Mouse (Mus musculus) hindbrain, embryonic 10.5 days (tissue): ENCODE data around the gene Hbq1b. TPM values are rescaled to one million over a fixed set of nuclear protein-coding genes. Genes with fewer than 3 reads are reported as not detected.

Experiments used
- DNase-seq: peaks from one replicate; pipeline ENCODE4 v3.0.0-alpha.2; 2017; ENCODE audit warnings: low spot score
- H3K27ac ChIP-seq: fragments of 300-500 bp; sonication (generic); 2 replicates; pipeline ENCODE4 v1.5.1; 2016; ENCODE audit warnings: mild to moderate bottlenecking, moderate library complexity
- H3K27me3 ChIP-seq: fragments of 300-500 bp; sonication (generic); 2 replicates; pipeline ENCODE4 v1.6.1; 2016; ENCODE audit warnings: mild to moderate bottlenecking; ENCODE audit not compliant: poor library complexity, insufficient read depth, severe bottlenecking
- H3K36me3 ChIP-seq: fragments of 300-500 bp; sonication (generic); 2 replicates; pipeline ENCODE4 v1.6.1; 2016; ENCODE audit warnings: mild to moderate bottlenecking, moderate library complexity
- H3K4me1 ChIP-seq: fragments of 300-500 bp; sonication (generic); replicated peaks from 2 replicates; pipeline ENCODE4 v1.6.1; 2016; ENCODE audit warnings: mild to moderate bottlenecking
- H3K4me3 ChIP-seq: fragments of 300-500 bp; sonication (generic); 2 replicates; pipeline ENCODE4 v1.5.1; 2016; ENCODE audit warnings: mild to moderate bottlenecking, moderate library complexity
- H3K9me3 ChIP-seq: fragments of 300-500 bp; sonication (generic); 2 replicates; pipeline ENCODE4 v1.6.1; 2016; ENCODE audit warnings: mild to moderate bottlenecking, moderate library complexity
- WGBS: fragments of 180-500 bp; shearing (Covaris S2); methylation state at CpG from one replicate; pipeline ENCODE4 v1.1.7; 2016; 5-methylcytosine and 5-hydroxymethylcytosine counted together
- polyA plus RNA-seq: library from polyadenylated mRNA; unstranded; fragments of >200 nt; fragmentation: Nextera tagmentation; extraction: Ambion mirVana; gene quantifications from 2 replicates; pipeline ENCODE4 v1.2.1, GENCODE M21; 2016

Gene Hbq1b
- polyA plus RNA-seq, 1 experiment from 2014 or later: 6.4 TPM

GRCm38 (mm10) chr11:32250880-32251763 is 35.6 kb upstream of the Hbq1b start:
- Histone ChIP-seq H3K4me1 (no peaks in the 10 kb centered on the region), H3K4me3 (no peak overlapping the region), H3K27ac (0 out of 2 replicates have a peak overlapping the region, but pooled peaks have one; percentile 30), H3K9me3 (no peaks in the 10 kb centered on the region), H3K36me3 (peaks cover 96% of the 10 kb centered on the region), H3K27me3 (no peaks in the 10 kb centered on the region)
- WGBS: 93% methylated on average over 8 of the region's 8 CpGs
- DNase-seq: no peak

GRCm38 (mm10) chr11:32253121-32253520 is 33.6 kb upstream of the Hbq1b start:
- Histone ChIP-seq H3K9me3 (no peaks in the 10 kb centered on the region), H3K27me3 (no peaks in the 10 kb centered on the region), H3K27ac (no peak overlapping the region), H3K36me3 (peaks cover 81% of the 10 kb centered on the region), H3K4me1 (no peaks in the 10 kb centered on the region), H3K4me3 (no peak overlapping the region)
- DNase-seq: no peak
- WGBS: 91% methylated on average over 1 of the region's 1 CpGs

GRCm38 (mm10) chr11:32256146-32256545 is 30.6 kb upstream of the Hbq1b start:
- Histone ChIP-seq H3K4me1 (no peaks in the 10 kb centered on the region), H3K4me3 (no peak overlapping the region), H3K27ac (no peak overlapping the region; the same call in 1 of the 2 replicates), H3K36me3 (peaks cover 67% of the 10 kb centered on the region), H3K27me3 (no peaks in the 10 kb centered on the region), H3K9me3 (no peaks in the 10 kb centered on the region)
- DNase-seq: no peak
- WGBS: 93% methylated on average over 1 of the region's 1 CpGs

- peaks cover 65% of the 10 kb centered on the region for H3K36me3 ChIP-seq
- H3K27me3 ChIP-seq: no peaks in the 10 kb centered on the region
- H3K4me1 ChIP-seq: no peaks in the 10 kb centered on the region
- WGBS: 94% methylated on average over 3 of the region's 3 CpGs
- no peak for DNase-seq
- no peaks in the 10 kb centered on the region for H3K9me3 ChIP-seq
- H3K4me3 ChIP-seq: no peak overlapping the region
- peak overlapping the region; percentile 46 for H3K27ac ChIP-seq
Observed at GRCm38 (mm10) chr11:32256566-32256965, 30.2 kb upstream of the Hbq1b start.

GRCm38 (mm10) chr11:32262674-32263415 is 23.9 kb upstream of the Hbq1b start:
- Histone ChIP-seq H3K27ac (0 out of 2 replicates have a peak overlapping the region, but pooled peaks have one; percentile 24), H3K36me3 (peaks cover 31% of the 10 kb centered on the region), H3K9me3 (no peaks in the 10 kb centered on the region), H3K4me1 (peaks cover 18% of the 10 kb centered on the region), H3K27me3 (no peaks in the 10 kb centered on the region), H3K4me3 (no peak overlapping the region)
- no peak for DNase-seq
- WGBS: 86% methylated on average over 10 of the region's 10 CpGs

- Histone ChIP-seq H3K4me1 (peaks cover 24% of the 10 kb centered on the region), H3K9me3 (no peaks in the 10 kb centered on the region), H3K27me3 (no peaks in the 10 kb centered on the region), H3K4me3 (no peak overlapping the region), H3K36me3 (peaks cover 26% of the 10 kb centered on the region), H3K27ac (no peak overlapping the region)
- 90% methylated on average over 3 of the region's 3 CpGs for WGBS
- no peak for DNase-seq
Observed at GRCm38 (mm10) chr11:32265117-32265738, 21.5 kb upstream of the Hbq1b start.

- Histone ChIP-seq H3K27me3 (no peaks in the 10 kb centered on the region), H3K4me3 (no peak overlapping the region), H3K27ac (peak overlapping the region; percentile 50; the same call in 1 of the 2 replicates), H3K9me3 (no peaks in the 10 kb centered on the region), H3K4me1 (peaks cover 24% of the 10 kb centered on the region), H3K36me3 (peaks cover 16% of the 10 kb centered on the region)
- DNase-seq: no peak
- 94% methylated on average over 6 of the region's 6 CpGs for WGBS
Observed at GRCm38 (mm10) chr11:32266194-32266593, 20.6 kb upstream of the Hbq1b start.

- Histone ChIP-seq H3K27ac (peak overlapping the region; percentile 99), H3K4me3 (peak overlapping the region; percentile 93), H3K27me3 (no peaks in the 10 kb centered on the region), H3K36me3 (peaks cover 12% of the 10 kb centered on the region), H3K4me1 (peaks cover 24% of the 10 kb centered on the region), H3K9me3 (no peaks in the 10 kb centered on the region)
- 35% methylated on average over 6 of the region's 6 CpGs for WGBS
- DNase-seq: no peak
Observed at GRCm38 (mm10) chr11:32266776-32267175, 20.0 kb upstream of the Hbq1b start.

- Histone ChIP-seq H3K27me3 (no peaks in the 10 kb centered on the region), H3K4me3 (peak within 1 kb of the TSS; percentile 93), H3K4me1 (peaks cover 24% of the 10 kb centered on the region), H3K36me3 (peaks cover 6% of the 10 kb centered on the region), H3K9me3 (no peaks in the 10 kb centered on the region), H3K27ac (peak within 1 kb of the TSS; percentile 99)
- DNase-seq: peak; percentile 95
- under 1% methylated on average over 54 of the region's 54 CpGs for WGBS
Observed at GRCm38 (mm10) chr11:32267188-32267884, 19.4 kb upstream of the Hbq1b start, which contains the start of gene Nprl3. Gene Nprl3, minus strand, starts transcription at chr11:32267707.

- Histone ChIP-seq H3K9me3 (no peaks in the 10 kb centered on the region), H3K4me1 (peaks cover 19% of the 10 kb centered on the region), H3K27me3 (no peaks in the 10 kb centered on the region), H3K36me3 (no peaks in the 10 kb centered on the region; the same call in 1 of the 2 replicates), H3K4me3 (peak overlapping the region; percentile 93), H3K27ac (peak overlapping the region; percentile 99)
- DNase-seq: no peak
- WGBS: 28% methylated on average over 5 of the region's 5 CpGs
Observed at GRCm38 (mm10) chr11:32267964-32268363, 18.8 kb upstream of the Hbq1b start.

GRCm38 (mm10) chr11:32268952-32269351 is 17.8 kb upstream of the Hbq1b start:
- Histone ChIP-seq H3K4me1 (peaks cover 19% of the 10 kb centered on the region), H3K36me3 (no peaks in the 10 kb centered on the region), H3K27ac (no peak overlapping the region), H3K4me3 (no peak overlapping the region), H3K9me3 (no peaks in the 10 kb centered on the region), H3K27me3 (no peaks in the 10 kb centered on the region)
- no peak for DNase-seq
- 85% methylated on average over 5 of the region's 5 CpGs for WGBS

GRCm38 (mm10) chr11:32271178-32271577 is 15.6 kb upstream of the Hbq1b start:
- H3K4me3 ChIP-seq: no peak overlapping the region
- no peak for DNase-seq
- H3K9me3 ChIP-seq: no peaks in the 10 kb centered on the region
- H3K36me3 ChIP-seq: no peaks in the 10 kb centered on the region
- H3K4me1 ChIP-seq: peaks cover 13% of the 10 kb centered on the region
- peaks cover under 1% of the 10 kb centered on the region; the same call in 1 of the 2 replicates for H3K27me3 ChIP-seq
- WGBS: 44% methylated on average over 4 of the region's 4 CpGs
- H3K27ac ChIP-seq: no peak overlapping the region
